Mouse (Mus musculus) forebrain, embryonic 15.5 days (tissue): ENCODE results near the gene Hectd1. TPM values are rescaled to one million over a fixed set of nuclear protein-coding genes. Genes with fewer than 3 reads are reported as not detected.

Source experiments
- ATAC-seq: fragments of 200-750 bp; cut with Nextera tagmentation; replicated peaks from 2 replicates; pipeline ENCODE4 v1.8.0; 2017; ENCODE audit warnings: mild to moderate bottlenecking, moderate TSS enrichment, moderate library complexity
- H3K27ac ChIP-seq: fragments of 300-500 bp; sonication (generic); replicated peaks from 2 replicates; pipeline ENCODE4 v1.5.1; 2015; ENCODE audit warnings: mild to moderate bottlenecking, inconsistent platforms
- H3K27me3 ChIP-seq: fragments of 300-500 bp; sonication (generic); 2 replicates; pipeline ENCODE4 v1.6.1; 2015; ENCODE audit warnings: inconsistent platforms
- H3K36me3 ChIP-seq: fragments of 300-500 bp; sonication (generic); 2 replicates; pipeline ENCODE4 v1.6.1; 2015; ENCODE audit warnings: mild to moderate bottlenecking, inconsistent platforms
- H3K4me1 ChIP-seq: fragments of 300-500 bp; sonication (generic); 2 replicates; pipeline ENCODE4 v1.6.1; 2015; ENCODE audit warnings: inconsistent platforms
- H3K4me2 ChIP-seq: fragments of 300-500 bp; sonication (generic); replicated peaks from 2 replicates; pipeline ENCODE4 v1.6.1; 2015; ENCODE audit warnings: mild to moderate bottlenecking, inconsistent platforms
- H3K4me3 ChIP-seq: fragments of 300-500 bp; sonication (generic); 2 replicates; pipeline ENCODE4 v1.5.1; 2015; ENCODE audit warnings: mild to moderate bottlenecking, inconsistent platforms
- H3K9ac ChIP-seq: fragments of 300-500 bp; sonication (generic); replicated peaks from 2 replicates; pipeline ENCODE4 v1.6.1; 2015; ENCODE audit warnings: mild to moderate bottlenecking, inconsistent platforms
- H3K9me3 ChIP-seq: fragments of 300-500 bp; sonication (generic); 2 replicates; pipeline ENCODE4 v1.6.1; 2016; ENCODE audit warnings: inconsistent platforms
- WGBS: fragments of 180-500 bp; shearing (Covaris S2); methylation state at CpG from one replicate; pipeline ENCODE4 v1.1.7; 2015; ENCODE audit warnings: mixed read lengths; 5-methylcytosine and 5-hydroxymethylcytosine counted together
- polyA plus RNA-seq: library from polyadenylated mRNA; unstranded; fragments of >200 nt; fragmentation: Nextera tagmentation; extraction: Ambion mirVana; gene quantifications from 2 replicates; pipeline ENCODE4 v1.2.1, GENCODE M21; 2015

Gene Hectd1
- polyA plus RNA-seq, 1 experiment from 2014 or later, result 42.7 TPM

DNA sequence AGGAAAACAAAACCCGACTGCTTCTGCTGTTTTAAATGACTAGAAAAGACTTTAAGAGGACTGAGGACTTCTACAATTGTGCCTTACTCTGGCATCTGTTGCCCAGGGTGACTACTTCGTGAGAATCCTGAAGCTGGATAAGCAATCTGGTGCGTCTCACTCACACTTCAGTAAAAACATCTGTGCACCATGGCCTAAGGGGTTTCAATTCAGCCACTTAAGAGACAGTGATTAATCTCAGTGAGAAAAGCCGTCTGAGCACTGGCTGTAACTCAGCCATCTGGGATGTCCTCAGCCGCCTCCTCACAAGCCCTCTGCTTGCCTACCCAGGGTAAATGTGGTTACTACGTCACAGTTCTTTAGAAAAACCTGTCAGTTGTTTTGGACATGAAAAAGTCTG, 84.4 kb downstream of the Hectd1 start:
- H3K27ac ChIP-seq, result no peak overlapping the region
- 63% methylated on average over 6 of the region's 6 CpGs for WGBS
- no peaks in the 10 kb centered on the region for H3K9me3 ChIP-seq
- no peak overlapping the region for H3K9ac ChIP-seq
- H3K4me3 ChIP-seq, result no peak overlapping the region
- H3K36me3 ChIP-seq, result peaks cover 66% of the 10 kb centered on the region
- no peaks in the 10 kb centered on the region for H3K4me1 ChIP-seq
- no peak overlapping the region for H3K4me2 ChIP-seq
- no peaks in the 10 kb centered on the region for H3K27me3 ChIP-seq
- ATAC-seq, result no peak

DNA sequence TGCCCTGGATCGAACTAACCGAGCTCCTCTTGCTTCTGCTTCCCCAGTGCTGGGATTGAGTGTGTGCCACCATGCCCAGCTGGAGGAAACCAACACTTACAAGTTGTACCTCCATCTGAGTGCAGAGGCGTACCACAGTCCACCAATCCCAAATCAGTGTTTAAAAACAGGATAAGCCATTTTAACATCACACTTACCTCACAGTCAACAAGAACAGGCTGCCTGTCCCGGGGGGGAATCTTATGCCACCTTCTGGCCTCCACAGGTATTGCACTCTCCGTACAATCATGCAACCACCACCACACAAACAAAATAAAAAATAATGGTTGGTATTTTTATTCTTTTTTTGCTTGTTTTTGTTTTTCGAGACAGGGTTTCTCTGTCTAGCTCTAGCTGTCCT, 87.6 kb downstream of the Hectd1 start:
- 86% methylated on average over 6 of the region's 6 CpGs for WGBS
- ATAC-seq, result 0 out of 2 replicates have a peak, but pooled peaks have one; percentile 26
- Histone ChIP-seq H3K4me1 (no peaks in the 10 kb centered on the region), H3K27me3 (no peaks in the 10 kb centered on the region), H3K4me2 (no peak overlapping the region), H3K9ac (no peak overlapping the region), H3K27ac (no peak overlapping the region), H3K9me3 (no peaks in the 10 kb centered on the region), H3K4me3 (no peak overlapping the region), H3K36me3 (peaks cover 41% of the 10 kb centered on the region)

DNA sequence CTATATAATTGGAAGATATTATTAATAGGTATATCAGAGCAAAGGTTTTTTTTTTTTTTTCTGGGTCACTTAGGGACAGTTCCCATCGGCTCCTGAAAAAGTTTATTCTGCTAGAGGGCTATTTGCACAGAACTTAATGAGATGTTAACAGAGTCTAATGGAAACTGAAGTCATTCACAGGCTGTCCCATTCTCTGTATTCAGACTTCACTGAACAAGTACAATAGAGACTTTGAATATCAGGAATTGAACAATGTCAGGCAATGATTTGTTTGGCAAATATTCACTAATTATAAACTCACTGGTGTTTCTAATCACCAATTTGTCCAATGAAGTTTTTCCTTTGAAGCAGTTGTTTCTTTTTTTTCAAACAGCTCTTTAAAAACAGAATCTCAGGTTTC, 92.5 kb downstream of the Hectd1 start:
- Histone ChIP-seq H3K4me3 (no peak overlapping the region), H3K9me3 (no peaks in the 10 kb centered on the region), H3K4me1 (peaks cover 4% of the 10 kb centered on the region; the same call in 1 of the 2 replicates), H3K27me3 (no peaks in the 10 kb centered on the region), H3K4me2 (no peak overlapping the region), H3K36me3 (0 out of 2 replicates have a peak, but pooled peaks cover 2% of the 10 kb centered on the region), H3K9ac (no peak overlapping the region), H3K27ac (no peak overlapping the region)
- 3% methylated on average over 1 of the region's 1 CpGs for WGBS
- peak; percentile 41; the same call in 1 of the 2 replicates for ATAC-seq

DNA sequence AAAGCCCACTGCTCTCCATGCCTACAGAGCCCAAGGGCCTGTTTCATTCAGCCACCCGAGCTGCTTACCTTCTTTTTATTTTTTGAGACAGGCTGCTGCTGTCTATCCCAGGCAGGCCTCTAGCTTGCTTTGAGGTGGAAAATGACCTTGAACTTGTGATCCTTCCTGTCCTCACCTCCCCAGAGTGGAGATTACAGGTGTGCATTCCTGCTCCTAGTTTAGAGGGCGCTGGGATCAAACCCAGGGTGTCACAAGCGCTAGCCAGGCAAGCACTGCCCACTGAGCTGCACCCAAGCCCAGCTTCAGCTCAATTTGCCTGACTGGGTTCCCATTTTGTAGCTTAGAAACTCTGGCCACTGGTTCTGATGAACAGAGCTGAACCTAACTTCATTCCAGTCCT, 93.0 kb downstream of the Hectd1 start:
- 0 out of 2 replicates have a peak, but pooled peaks have one; percentile 15 for ATAC-seq
- no peaks in the 10 kb centered on the region for H3K9me3 ChIP-seq

DNA sequence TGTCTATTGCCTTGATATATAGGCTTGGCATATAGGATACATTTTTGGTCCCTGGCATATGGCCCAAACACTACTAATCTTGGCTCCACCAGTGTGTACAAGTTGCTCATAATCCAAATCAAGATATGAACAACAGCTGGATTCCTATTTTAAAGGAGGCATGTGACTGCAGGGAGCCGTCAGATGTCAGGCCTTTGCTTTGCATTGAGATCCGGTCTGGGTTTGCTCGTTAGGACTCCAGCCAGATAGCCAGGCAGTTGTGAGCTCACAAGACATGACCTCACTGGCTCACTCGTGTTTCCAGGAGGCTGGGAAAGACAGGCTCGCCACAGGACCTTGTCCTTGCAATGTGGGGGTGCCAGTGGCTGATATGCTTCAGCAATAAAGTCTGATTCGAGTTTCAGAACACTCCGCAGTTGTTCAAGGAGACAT, 93.5 kb downstream of the Hectd1 start:
- ATAC-seq, result no peak
- Histone ChIP-seq H3K27me3 (no peaks in the 10 kb centered on the region), H3K27ac (no peak overlapping the region), H3K9me3 (no peaks in the 10 kb centered on the region), H3K36me3 (0 out of 2 replicates have a peak, but pooled peaks cover 2% of the 10 kb centered on the region), H3K4me3 (no peak overlapping the region), H3K4me1 (peaks cover 4% of the 10 kb centered on the region; the same call in 1 of the 2 replicates), H3K9ac (no peak overlapping the region), H3K4me2 (no peak overlapping the region)
- WGBS, result 39% methylated on average over 7 of the region's 7 CpGs

More for the DNA sequence above, 93.0 kb downstream of the Hectd1 start:
- Histone ChIP-seq H3K27ac (no peak overlapping the region), H3K4me2 (no peak overlapping the region), H3K9ac (no peak overlapping the region), H3K27me3 (no peaks in the 10 kb centered on the region), H3K4me1 (peaks cover 4% of the 10 kb centered on the region; the same call in 1 of the 2 replicates), H3K36me3 (0 out of 2 replicates have a peak, but pooled peaks cover 2% of the 10 kb centered on the region), H3K4me3 (no peak overlapping the region)
- WGBS, result 44% methylated on average over 3 of the region's 3 CpGs

DNA sequence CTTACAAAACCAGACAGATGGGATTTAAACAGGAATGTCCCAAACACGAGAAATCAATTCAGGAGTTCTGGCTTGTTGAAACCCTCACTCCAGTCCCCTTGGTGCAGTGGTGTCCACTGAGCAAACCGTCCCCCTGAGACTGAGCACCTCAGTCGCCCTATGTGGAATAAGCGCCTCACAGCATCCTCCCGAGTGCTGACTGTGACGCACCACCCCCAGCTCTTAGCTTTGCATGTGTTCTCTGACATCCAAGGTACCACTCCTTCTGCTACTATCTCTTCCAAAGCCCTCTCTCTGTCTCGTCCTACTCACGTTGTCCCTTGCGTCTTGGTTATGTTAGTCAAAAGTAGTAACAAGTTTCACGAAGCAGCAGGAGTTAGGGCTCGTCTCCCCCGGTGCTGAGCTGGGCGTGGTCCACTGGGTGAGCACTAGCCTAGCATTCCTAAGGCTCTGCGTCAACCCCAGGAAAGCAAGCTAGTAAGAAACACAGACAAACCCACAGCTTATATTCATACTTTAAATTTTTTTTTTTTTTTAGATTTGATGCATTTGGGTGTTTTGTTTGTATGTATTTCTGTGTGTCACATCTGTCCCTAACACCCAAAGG, 94.6 kb downstream of the Hectd1 start:
- Histone ChIP-seq H3K4me3 (no peak overlapping the region), H3K36me3 (0 out of 2 replicates have a peak, but pooled peaks cover 3% of the 10 kb centered on the region), H3K4me1 (peaks cover 4% of the 10 kb centered on the region; the same call in 1 of the 2 replicates), H3K9ac (no peak overlapping the region), H3K4me2 (no peak overlapping the region), H3K27me3 (no peaks in the 10 kb centered on the region), H3K9me3 (no peaks in the 10 kb centered on the region), H3K27ac (no peak overlapping the region)
- WGBS, result 86% methylated on average over 14 of the region's 14 CpGs
- no peak for ATAC-seq

DNA sequence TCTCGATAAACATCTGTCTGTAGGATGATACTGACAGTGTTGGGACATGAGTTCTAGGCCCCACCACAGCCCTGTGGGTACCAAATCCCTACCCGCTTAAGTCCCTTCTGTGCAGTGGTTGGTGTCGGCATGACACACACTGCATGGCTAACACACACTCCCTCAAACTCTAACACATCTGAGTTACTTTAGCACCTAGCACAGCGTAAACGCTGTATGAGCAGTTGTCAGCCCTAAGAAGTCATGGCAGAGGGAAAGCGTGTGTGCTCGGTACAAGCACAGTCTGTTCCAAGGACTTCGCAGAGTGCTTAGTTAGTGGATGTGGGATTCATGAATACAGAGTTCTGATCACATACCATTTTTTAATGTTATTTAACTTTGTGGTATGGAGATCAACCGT, 99.5 kb downstream of the Hectd1 start:
- Histone ChIP-seq H3K9ac (no peak overlapping the region), H3K4me3 (no peak overlapping the region), H3K9me3 (no peaks in the 10 kb centered on the region)

DNA sequence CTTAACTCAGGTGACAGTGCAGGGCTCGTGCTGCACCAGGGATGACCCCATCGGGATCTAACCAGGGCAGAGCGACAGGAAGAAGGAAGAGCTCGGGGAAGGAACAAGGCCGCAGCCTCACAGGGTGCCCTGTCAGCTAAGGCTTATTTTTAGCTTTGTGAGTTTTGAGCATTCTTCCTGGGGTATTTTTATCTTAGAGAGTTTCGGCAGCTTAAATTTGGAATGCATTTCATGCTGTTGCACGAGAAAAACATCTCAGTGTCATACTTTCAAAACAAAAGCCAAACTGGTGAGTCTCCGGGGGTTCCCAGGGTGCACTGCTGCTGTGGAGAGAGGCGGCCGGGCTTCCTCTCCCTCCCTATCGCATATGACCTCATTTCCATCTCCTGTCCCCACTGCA, 100.3 kb downstream of the Hectd1 start:
- 80% methylated on average over 11 of the region's 11 CpGs for WGBS
- Histone ChIP-seq H3K9me3 (no peaks in the 10 kb centered on the region), H3K4me1 (no peaks in the 10 kb centered on the region), H3K36me3 (0 out of 2 replicates have a peak, but pooled peaks cover 3% of the 10 kb centered on the region), H3K4me2 (no peak overlapping the region), H3K27ac (no peak overlapping the region), H3K9ac (no peak overlapping the region), H3K4me3 (no peak overlapping the region), H3K27me3 (no peaks in the 10 kb centered on the region)
- no peak for ATAC-seq

More for the DNA sequence above, 99.5 kb downstream of the Hectd1 start:
- Histone ChIP-seq H3K27me3 (no peaks in the 10 kb centered on the region), H3K36me3 (0 out of 2 replicates have a peak, but pooled peaks cover 3% of the 10 kb centered on the region), H3K4me2 (no peak overlapping the region), H3K4me1 (no peaks in the 10 kb centered on the region), H3K27ac (no peak overlapping the region)
- no peak for ATAC-seq
- 93% methylated on average over 9 of the region's 9 CpGs for WGBS

DNA sequence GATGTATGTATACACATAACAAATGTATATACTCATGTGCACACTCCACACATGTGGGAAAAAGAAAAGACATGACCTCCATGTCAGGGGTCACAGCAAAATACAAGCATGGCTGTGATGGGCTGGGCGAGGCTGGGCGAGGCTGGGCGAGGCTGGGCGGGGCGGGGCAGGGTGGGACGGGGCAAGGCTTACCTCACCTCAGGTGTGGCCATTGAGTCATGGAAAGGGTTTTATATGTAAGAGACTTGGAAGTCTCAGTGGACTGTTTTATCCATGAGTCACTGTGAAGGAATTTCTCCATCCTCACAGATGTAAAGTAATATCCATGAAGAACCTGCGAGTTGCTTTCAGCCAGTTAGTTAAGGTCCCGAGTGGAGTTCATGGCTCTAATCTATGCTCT, 107.5 kb downstream of the Hectd1 start:
- Histone ChIP-seq H3K36me3 (peaks cover 6% of the 10 kb centered on the region; the same call in 1 of the 2 replicates), H3K9ac (no peak overlapping the region), H3K27me3 (no peaks in the 10 kb centered on the region), H3K4me2 (no peak overlapping the region), H3K27ac (no peak overlapping the region), H3K4me1 (no peaks in the 10 kb centered on the region), H3K9me3 (no peaks in the 10 kb centered on the region), H3K4me3 (no peak overlapping the region)
- WGBS, result 96% methylated on average over 8 of the region's 8 CpGs
- ATAC-seq, result no peak

DNA sequence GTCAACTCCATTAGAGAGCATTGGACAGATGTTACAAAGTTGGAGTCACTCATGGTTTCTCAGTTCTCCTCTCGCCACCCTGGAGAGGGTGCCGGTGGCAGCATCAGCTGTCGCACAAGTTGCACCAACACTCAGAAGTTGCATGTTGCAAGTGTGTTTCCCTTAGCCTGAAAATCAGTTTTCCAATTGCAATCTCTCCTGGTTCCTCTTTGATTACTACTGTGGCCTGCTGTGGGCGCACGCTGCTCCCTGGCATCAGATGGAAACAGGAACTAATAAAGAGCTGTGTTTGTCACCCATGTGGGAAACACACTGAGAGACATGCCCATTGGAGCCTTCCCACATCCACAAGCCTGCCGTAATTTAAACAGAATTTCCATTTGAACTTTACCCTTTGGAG, 110.7 kb downstream of the Hectd1 start:
- WGBS, result 96% methylated on average over 6 of the region's 6 CpGs
- Histone ChIP-seq H3K4me1 (no peaks in the 10 kb centered on the region), H3K27me3 (no peaks in the 10 kb centered on the region), H3K9me3 (no peaks in the 10 kb centered on the region), H3K4me3 (no peak overlapping the region), H3K27ac (no peak overlapping the region), H3K36me3 (peaks cover 4% of the 10 kb centered on the region; the same call in 1 of the 2 replicates), H3K9ac (no peak overlapping the region), H3K4me2 (no peak overlapping the region)
- no peak for ATAC-seq

DNA sequence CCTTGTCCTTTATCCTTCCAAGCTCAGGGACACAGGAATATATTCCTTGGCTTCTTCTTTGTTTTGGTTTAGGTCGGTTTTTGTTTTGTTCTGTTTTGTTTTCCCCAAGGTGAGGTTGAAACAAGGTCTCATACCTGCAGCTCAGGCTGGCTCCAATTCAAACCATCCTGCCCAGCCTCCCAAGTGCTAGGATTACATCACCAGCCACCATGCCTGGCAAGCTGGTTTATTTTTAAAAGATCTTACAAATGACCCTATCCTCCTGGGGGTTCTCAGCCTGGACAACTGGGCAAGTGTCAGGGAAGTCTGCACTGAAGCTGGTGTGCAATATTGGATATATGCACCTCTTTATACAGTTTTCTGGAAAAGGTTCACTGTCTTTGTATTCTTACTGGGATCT, 116.7 kb downstream of the Hectd1 start:
- 83% methylated on average over 1 of the region's 1 CpGs for WGBS
- H3K4me1 ChIP-seq, result no peaks in the 10 kb centered on the region
- ATAC-seq, result no peak

DNA sequence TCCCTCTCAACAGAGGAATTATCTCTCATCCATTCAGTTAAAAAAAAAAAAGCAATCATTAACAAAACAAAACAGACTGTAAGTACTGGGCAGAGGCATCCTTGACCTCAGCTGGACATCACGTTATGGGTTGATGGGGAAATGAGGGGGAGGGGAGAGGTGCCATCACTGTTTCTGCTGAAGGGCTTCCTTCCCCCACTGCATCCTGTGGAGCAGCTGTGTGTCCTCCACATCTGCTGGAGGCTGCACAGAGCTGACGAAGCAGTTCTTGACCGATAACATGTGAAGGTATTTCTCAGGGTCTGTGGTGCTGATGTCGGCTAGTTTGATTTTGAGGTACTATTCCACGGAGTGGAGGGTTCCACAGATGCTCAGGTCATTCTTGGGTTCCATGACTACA, 119.2 kb downstream of the Hectd1 start:
- Histone ChIP-seq H3K9ac (no peak overlapping the region), H3K4me1 (no peaks in the 10 kb centered on the region), H3K27me3 (no peaks in the 10 kb centered on the region), H3K4me3 (no peak overlapping the region), H3K4me2 (no peak overlapping the region), H3K27ac (no peak overlapping the region), H3K9me3 (no peaks in the 10 kb centered on the region), H3K36me3 (no peaks in the 10 kb centered on the region)
- 76% methylated on average over 5 of the region's 5 CpGs for WGBS
- ATAC-seq, result no peak

More for the DNA sequence above, 116.7 kb downstream of the Hectd1 start:
- Histone ChIP-seq H3K9me3 (no peaks in the 10 kb centered on the region), H3K9ac (no peak overlapping the region), H3K27ac (no peak overlapping the region), H3K27me3 (no peaks in the 10 kb centered on the region), H3K36me3 (no peaks in the 10 kb centered on the region), H3K4me3 (no peak overlapping the region), H3K4me2 (no peak overlapping the region)

DNA sequence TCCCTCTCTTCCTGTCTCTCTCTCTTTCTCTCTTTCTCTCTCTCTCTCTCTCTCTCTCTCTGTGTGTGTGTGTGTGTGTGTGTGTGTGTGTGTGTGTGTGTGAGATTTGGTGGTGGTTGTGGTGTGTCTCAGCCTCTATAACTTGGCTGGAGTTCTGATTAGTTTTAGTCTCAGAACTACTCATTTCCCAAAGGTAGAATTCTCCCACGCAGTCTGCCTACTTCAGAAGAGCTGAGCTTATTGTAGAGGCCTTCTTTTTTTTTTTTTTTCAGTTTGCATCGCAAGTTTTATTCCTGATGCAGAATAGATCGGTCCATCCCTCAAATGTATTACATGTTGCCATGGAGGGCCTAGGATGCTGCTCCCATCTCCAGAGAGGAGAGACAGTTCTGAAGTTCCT, 119.6 kb downstream of the Hectd1 start:
- H3K36me3 ChIP-seq, result no peaks in the 10 kb centered on the region
- no peak for ATAC-seq
- WGBS, result 78% methylated on average over 3 of the region's 3 CpGs
- H3K4me1 ChIP-seq, result no peaks in the 10 kb centered on the region
- no peak overlapping the region for H3K27ac ChIP-seq
- no peak overlapping the region for H3K4me3 ChIP-seq
- H3K4me2 ChIP-seq, result no peak overlapping the region
- no peak overlapping the region for H3K9ac ChIP-seq
- H3K27me3 ChIP-seq, result no peaks in the 10 kb centered on the region
- H3K9me3 ChIP-seq, result no peaks in the 10 kb centered on the region
